Mouse (Mus musculus): ENCODE data around the gene Pym1. TPM values are rescaled to one million over a fixed set of nuclear protein-coding genes. Genes with fewer than 3 reads are reported as not detected.
A peak's percentile ranks its signal among the peaks of the same experiment; 100 is the strongest.

Gene Pym1
- polyA plus RNA-seq, 1 experiment from 2014 or later = 27.0 TPM

- H3K36me3 ChIP-seq (ENCODE audit: inconsistent target) = peaks cover 1% of the 10 kb centered on the region; the same call in 1 of the 2 replicates
- peaks cover 49% of the 10 kb centered on the region for H3K79me2 ChIP-seq (ENCODE audit: inconsistent target)
- H3K4me3 ChIP-seq (ENCODE audit: inconsistent target) = peak overlapping the region; percentile 79
- H3K27ac ChIP-seq = peak overlapping the region; percentile 88
- WGBS (ENCODE audit: missing documents) = 1% methylated on average over 51 of the region's 70 CpGs
Observed at GRCm38 (mm10) chr10:128805092-128806000, 57.7 kb downstream of the Pym1 start.

GRCm38 (mm10) chr10:128806086-128806485, 58.4 kb downstream of the Pym1 start:
- peak overlapping the region; percentile 71 for H3K27ac ChIP-seq
- no peaks in the 10 kb centered on the region for H3K36me3 ChIP-seq (ENCODE audit: inconsistent target)
- 40% methylated on average over 6 of the region's 6 CpGs for WGBS (ENCODE audit: missing documents)

GRCm38 (mm10) chr10:128807018-128807417, 59.3 kb downstream of the Pym1 start:
- Histone ChIP-seq H3K27ac (no peak overlapping the region), H3K4me3 (ENCODE audit: inconsistent target) (peak overlapping the region; percentile 56; the same call in 1 of the 2 replicates), H3K79me2 (ENCODE audit: inconsistent target) (peaks cover 52% of the 10 kb centered on the region), H3K36me3 (ENCODE audit: inconsistent target) (no peaks in the 10 kb centered on the region)
- 86% methylated on average over 8 of the region's 8 CpGs for WGBS (ENCODE audit: missing documents)

More at GRCm38 (mm10) chr10:128806086-128806485, 58.4 kb downstream of the Pym1 start:
- Histone ChIP-seq H3K4me3 (ENCODE audit: inconsistent target) (peak overlapping the region; percentile 56), H3K79me2 (ENCODE audit: inconsistent target) (peaks cover 52% of the 10 kb centered on the region)

Other genes with a start within 250 kb of the Pym1 start
- 0.73 to 1.7 TPM (median 1.4 TPM) in 3 replicates for gene Myl6b, start 249.2 kb upstream of the Pym1 start, polyA plus RNA-seq (2018)
- 147 to 161 TPM (median 155 TPM) in 3 replicates for gene Esyt1, start 222.0 kb upstream of the Pym1 start, polyA plus RNA-seq (2018)
- gene Zc3h10, start 200.1 kb upstream of the Pym1 start, polyA plus RNA-seq (2018) = 6.7 to 13.0 TPM (median 9.6 TPM) in 3 replicates
- gene Rpl41, start 198.6 kb upstream of the Pym1 start, polyA plus RNA-seq (2018) = 1,107 to 2,183 TPM (median 2,047 TPM) in 3 replicates
- gene Pa2g4, start 181.9 kb upstream of the Pym1 start, polyA plus RNA-seq (2018) = 45.8 to 148 TPM (median 116 TPM) in 3 replicates
- 1.2 to 1.7 TPM (median 1.4 TPM) in 3 replicates for gene Erbb3, start 158.2 kb upstream of the Pym1 start, polyA plus RNA-seq (2018)
- 865 to 1,089 TPM (median 951 TPM) in 3 replicates for gene Rps26, start 121.1 kb upstream of the Pym1 start, polyA plus RNA-seq (2018)
- not detected in 3 replicates for gene Ikzf4, start 101.9 kb upstream of the Pym1 start, polyA plus RNA-seq (2018)
- 2.9 to 4.7 TPM (median 4.4 TPM) in 3 replicates for gene Suox, start 73.8 kb upstream of the Pym1 start, polyA plus RNA-seq (2018)
- 97.5 to 143 TPM (median 120 TPM) in 3 replicates for gene Rab5b, start 51.6 kb upstream of the Pym1 start, polyA plus RNA-seq (2018)
- 0.29 to 0.67 TPM (median 0.53 TPM) in 3 replicates for gene Pmel, start 43.7 kb upstream of the Pym1 start, polyA plus RNA-seq (2018)
- gene Cdk2, start 42.9 kb upstream of the Pym1 start, polyA plus RNA-seq (2018) = 13.4 to 29.6 TPM (median 22.8 TPM) in 3 replicates
- gene Dgka, start 3.0 kb upstream of the Pym1 start, polyA plus RNA-seq (2018) = 3.4 to 9.7 TPM (median 7.0 TPM) in 3 replicates
- 18.7 to 24.6 TPM (median 21.3 TPM) in 3 replicates for gene Mmp19, start 43.0 kb downstream of the Pym1 start, polyA plus RNA-seq (2018)
- gene Dnajc14, start 56.2 kb downstream of the Pym1 start, polyA plus RNA-seq (2018) = 42.1 to 51.3 TPM (median 44.5 TPM) in 3 replicates
- gene Tmem198b, start 56.5 kb downstream of the Pym1 start, polyA plus RNA-seq (2018) = 6.9 to 10.4 TPM (median 9.0 TPM) in 3 replicates
- gene Sarnp, start 69.4 kb downstream of the Pym1 start, polyA plus RNA-seq (2018) = 69.5 to 146 TPM (median 84.3 TPM) in 3 replicates
- 42.2 to 61.4 TPM (median 59.0 TPM) in 3 replicates for gene Ormdl2, start 73.8 kb downstream of the Pym1 start, polyA plus RNA-seq (2018)
- gene Gdf11, start 143.8 kb downstream of the Pym1 start, polyA plus RNA-seq (2018) = 0.03 TPM in 1 of 3 replicates, not detected in the others
- gene Cd63, start 153.1 kb downstream of the Pym1 start, polyA plus RNA-seq (2018) = 1,227 to 1,611 TPM (median 1,544 TPM) in 3 replicates
- 0.53 to 1.3 TPM (median 0.92 TPM) in 3 replicates for gene Rdh5, start 175.0 kb downstream of the Pym1 start, polyA plus RNA-seq (2018)
- 77.8 to 126 TPM (median 124 TPM) in 3 replicates for gene Bloc1s1, start 176.1 kb downstream of the Pym1 start, polyA plus RNA-seq (2018)
- not detected in 3 replicates for gene Itga7, start 185.9 kb downstream of the Pym1 start, polyA plus RNA-seq (2018)
- gene Mettl7b, start 213.1 kb downstream of the Pym1 start, polyA plus RNA-seq (2018) = not detected in 3 replicates
- not detected in 3 replicates for gene Olfr9, start 241.5 kb downstream of the Pym1 start, polyA plus RNA-seq (2018)